Mouse (Mus musculus) limb, embryonic 15.5 days (tissue): ENCODE data around the gene Hist1h4f. TPM values are rescaled to one million over a fixed set of nuclear protein-coding genes. Genes with fewer than 3 reads are reported as not detected.

Experiments
- ATAC-seq: fragments of 200-750 bp; cut with Nextera tagmentation; 2 replicates; pipeline ENCODE4 v1.8.0; 2017; ENCODE audit warnings: low read depth, moderate TSS enrichment; ENCODE audit not compliant: insufficient number of reproducible peaks, low FRiP score, low TSS enrichment
- H3K27ac ChIP-seq: fragments of 300-500 bp; sonication (generic); 2 replicates; pipeline ENCODE4 v1.5.1; 2015; ENCODE audit warnings: moderate library complexity, mild to moderate bottlenecking, inconsistent platforms
- H3K27me3 ChIP-seq: fragments of 300-500 bp; sonication (generic); 2 replicates; pipeline ENCODE4 v1.6.1; 2015; ENCODE audit warnings: inconsistent platforms
- H3K36me3 ChIP-seq: fragments of 300-500 bp; sonication (generic); 2 replicates; pipeline ENCODE4 v1.6.1; 2015; ENCODE audit warnings: inconsistent platforms
- H3K4me1 ChIP-seq: fragments of 300-500 bp; sonication (generic); 2 replicates; pipeline ENCODE4 v1.6.1; 2015; ENCODE audit warnings: inconsistent platforms
- H3K4me2 ChIP-seq: fragments of 300-500 bp; sonication (generic); 2 replicates; pipeline ENCODE4 v1.6.1; 2015; ENCODE audit warnings: mild to moderate bottlenecking, inconsistent platforms
- H3K4me3 ChIP-seq: fragments of 300-500 bp; sonication (generic); 2 replicates; pipeline ENCODE4 v1.5.1; 2015; ENCODE audit warnings: mild to moderate bottlenecking, inconsistent platforms
- H3K9ac ChIP-seq: fragments of 300-500 bp; sonication (generic); 2 replicates; pipeline ENCODE4 v1.6.1; 2015; ENCODE audit warnings: inconsistent platforms
- H3K9me3 ChIP-seq: fragments of 300-500 bp; sonication (generic); 2 replicates; pipeline ENCODE4 v1.6.1; 2016; ENCODE audit warnings: inconsistent platforms
- WGBS: fragments of 180-500 bp; shearing (Covaris S2); methylation state at CpG from one replicate; pipeline ENCODE4 v1.1.7; 2015; 5-methylcytosine and 5-hydroxymethylcytosine counted together
- polyA plus RNA-seq: library from polyadenylated mRNA; unstranded; fragments of >200 nt; fragmentation: Nextera tagmentation; extraction: Ambion mirVana; gene quantifications from 2 replicates; pipeline ENCODE4 v1.2.1, GENCODE M21; 2015

Gene Hist1h4f
- polyA plus RNA-seq, 1 experiment from 2014 or later = 0.95 TPM

DNA sequence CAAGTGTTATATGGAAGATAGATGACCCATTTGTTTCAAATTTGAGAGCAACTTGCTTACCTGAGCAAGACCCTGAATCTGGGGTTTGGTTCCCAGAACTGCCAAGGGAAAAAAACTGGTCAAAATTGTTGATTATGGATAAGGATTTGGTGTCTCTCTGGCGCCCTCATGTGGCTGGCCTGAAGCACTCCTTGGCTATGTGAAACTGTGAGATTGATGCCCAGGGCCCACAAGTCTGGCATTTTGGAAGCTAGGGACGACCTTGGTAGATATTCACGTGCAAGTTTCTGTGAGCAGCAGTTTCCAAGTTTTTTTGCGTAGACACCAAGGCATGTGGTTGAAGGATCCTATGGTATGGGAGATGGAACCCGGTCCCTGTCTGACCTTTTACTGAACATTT, 26.8 kb downstream of the Hist1h4f start:
- no peak overlapping the region for H3K4me2 ChIP-seq
- H3K27ac ChIP-seq = no peak overlapping the region
- H3K9me3 ChIP-seq = no peaks in the 10 kb centered on the region
- ATAC-seq = no peak
- H3K36me3 ChIP-seq = no peaks in the 10 kb centered on the region
- H3K4me1 ChIP-seq = peaks cover 11% of the 10 kb centered on the region; the same call in 1 of the 2 replicates
- H3K9ac ChIP-seq = no peak overlapping the region
- no peak overlapping the region for H3K4me3 ChIP-seq
- H3K27me3 ChIP-seq = no peaks in the 10 kb centered on the region
- 10% methylated on average over 5 of the region's 5 CpGs for WGBS

DNA sequence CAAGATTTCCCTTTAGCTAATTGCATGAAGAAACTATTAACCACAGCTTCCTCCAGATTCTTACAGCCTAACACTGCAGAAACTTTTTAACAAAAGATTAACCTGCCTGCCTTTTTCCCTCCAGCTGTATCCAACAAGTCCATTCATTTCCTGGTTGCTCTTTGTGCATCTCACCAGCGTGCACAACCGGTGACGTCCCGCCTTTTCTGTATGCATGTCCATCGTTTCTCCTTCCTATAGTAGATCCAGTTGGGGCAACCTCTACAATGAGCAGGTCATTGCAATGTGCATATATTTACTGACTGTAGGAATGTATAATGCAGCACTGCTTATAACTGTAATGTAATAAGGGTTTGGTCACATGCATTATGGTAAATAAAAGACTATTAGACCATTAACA, 27.5 kb downstream of the Hist1h4f start:
- H3K9me3 ChIP-seq = no peaks in the 10 kb centered on the region
- no peaks in the 10 kb centered on the region for H3K36me3 ChIP-seq
- no peak overlapping the region for H3K4me2 ChIP-seq
- no peak overlapping the region for H3K27ac ChIP-seq
- WGBS = 65% methylated on average over 5 of the region's 5 CpGs
- H3K4me1 ChIP-seq = peaks cover 11% of the 10 kb centered on the region; the same call in 1 of the 2 replicates
- no peak for ATAC-seq
- no peaks in the 10 kb centered on the region for H3K27me3 ChIP-seq
- no peak overlapping the region for H3K9ac ChIP-seq
- H3K4me3 ChIP-seq = no peak overlapping the region

- ATAC-seq = no peak
- H3K4me2 ChIP-seq = peak overlapping the region; percentile 12; the same call in 1 of the 2 replicates
- H3K9ac ChIP-seq = no peak overlapping the region
- H3K27me3 ChIP-seq = no peaks in the 10 kb centered on the region
- no peaks in the 10 kb centered on the region for H3K36me3 ChIP-seq
- H3K9me3 ChIP-seq = no peaks in the 10 kb centered on the region
- H3K4me1 ChIP-seq = peaks cover 10% of the 10 kb centered on the region; the same call in 1 of the 2 replicates
- WGBS = 1% methylated on average over 14 of the region's 14 CpGs
- no peak overlapping the region for H3K27ac ChIP-seq
- H3K4me3 ChIP-seq = peak overlapping the region; percentile 7
These were observed 29.7 kb downstream of the Hist1h4f start for GRCm38 (mm10) chr13:23521703-23522102.

DNA sequence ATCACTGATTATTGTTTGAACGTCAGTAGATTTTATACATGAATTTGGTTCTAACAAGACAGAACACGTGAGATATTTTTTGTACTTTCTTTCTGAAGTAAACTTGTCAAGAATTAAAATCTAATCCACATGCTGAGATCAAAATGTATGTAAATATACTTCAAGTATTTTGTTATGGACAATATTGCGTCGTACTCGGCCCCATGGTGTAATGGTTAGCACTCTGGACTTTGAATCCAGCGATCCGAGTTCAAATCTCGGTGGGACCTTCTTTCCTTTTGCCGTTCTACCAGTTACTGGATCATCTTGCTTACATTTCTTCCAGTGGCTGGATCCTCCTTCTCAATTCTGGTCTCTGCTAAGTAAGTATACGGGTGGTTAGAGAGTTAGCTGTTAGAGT, 32.0 kb downstream of the Hist1h4f start:
- no peaks in the 10 kb centered on the region for H3K27me3 ChIP-seq
- peak; percentile 25; the same call in 1 of the 2 replicates for ATAC-seq
- peak overlapping the region; percentile 51 for H3K4me3 ChIP-seq
- H3K36me3 ChIP-seq = no peaks in the 10 kb centered on the region
- under 1% methylated on average over 10 of the region's 10 CpGs for WGBS
- peaks cover 2% of the 10 kb centered on the region; the same call in 1 of the 2 replicates for H3K4me1 ChIP-seq
- peak overlapping the region; percentile 78 for H3K27ac ChIP-seq
- H3K4me2 ChIP-seq = peak overlapping the region; percentile 56
- H3K9me3 ChIP-seq = no peaks in the 10 kb centered on the region
- no peak overlapping the region for H3K9ac ChIP-seq

GRCm38 (mm10) chr13:23518885-23519284, 32.6 kb downstream of the Hist1h4f start:
- H3K9ac ChIP-seq = no peak overlapping the region
- under 1% methylated on average over 6 of the region's 6 CpGs for WGBS
- no peaks in the 10 kb centered on the region for H3K27me3 ChIP-seq
- peak overlapping the region; percentile 51 for H3K4me3 ChIP-seq
- H3K4me1 ChIP-seq = peaks cover 2% of the 10 kb centered on the region; the same call in 1 of the 2 replicates
- no peaks in the 10 kb centered on the region for H3K36me3 ChIP-seq
- peak overlapping the region; percentile 56 for H3K4me2 ChIP-seq
- H3K27ac ChIP-seq = peak overlapping the region; percentile 78
- ATAC-seq = 0 out of 2 replicates have a peak, but pooled peaks have one; percentile 32
- no peaks in the 10 kb centered on the region for H3K9me3 ChIP-seq

GRCm38 (mm10) chr13:23518295-23518603, 33.2 kb downstream of the Hist1h4f start:
- Histone ChIP-seq H3K4me1 (peaks cover 2% of the 10 kb centered on the region; the same call in 1 of the 2 replicates), H3K9me3 (no peaks in the 10 kb centered on the region), H3K4me2 (peak overlapping the region; percentile 77), H3K4me3 (peak overlapping the region; percentile 51), H3K36me3 (no peaks in the 10 kb centered on the region), H3K27me3 (no peaks in the 10 kb centered on the region), H3K27ac (0 out of 2 replicates have a peak overlapping the region, but pooled peaks have one; percentile 88), H3K9ac (no peak overlapping the region)
- ATAC-seq = no peak
- WGBS = under 1% methylated on average over 6 of the region's 6 CpGs

DNA sequence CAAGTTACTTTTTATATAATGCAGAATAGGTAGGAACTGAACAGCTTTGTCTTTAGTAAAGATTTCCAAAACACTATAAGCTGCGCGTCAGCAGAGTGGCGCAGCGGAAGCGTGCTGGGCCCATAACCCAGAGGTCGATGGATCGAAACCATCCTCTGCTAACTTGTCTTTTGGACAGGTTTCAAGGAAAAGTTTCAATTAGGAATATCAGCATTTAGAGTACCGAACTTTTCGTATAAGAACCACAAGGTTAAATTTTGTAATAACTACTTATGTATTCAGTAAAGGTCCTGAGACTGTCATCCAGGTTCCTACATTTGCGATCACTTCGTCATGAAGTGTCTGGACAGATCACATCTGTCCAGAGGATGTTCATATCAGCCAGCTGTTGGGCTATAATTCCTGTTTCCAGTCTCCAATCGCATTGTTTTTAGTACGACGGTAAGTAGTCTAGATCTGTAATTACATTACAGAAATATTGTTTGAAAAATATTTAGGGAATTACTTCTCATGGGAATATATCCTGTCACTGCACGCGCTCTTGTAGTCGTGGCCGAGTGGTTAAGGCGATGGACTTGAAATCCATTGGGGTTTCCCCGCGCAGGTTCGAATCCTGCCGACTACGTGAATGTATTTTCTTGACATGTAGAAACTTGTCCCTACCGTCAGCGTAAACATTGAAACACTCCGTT, 33.7 kb downstream of the Hist1h4f start:
- Histone ChIP-seq H3K9me3 (no peaks in the 10 kb centered on the region), H3K4me3 (peak overlapping the region; percentile 51), H3K4me1 (peaks cover 2% of the 10 kb centered on the region; the same call in 1 of the 2 replicates), H3K4me2 (peak overlapping the region; percentile 77), H3K27me3 (no peaks in the 10 kb centered on the region), H3K36me3 (no peaks in the 10 kb centered on the region), H3K27ac (peak overlapping the region; percentile 88), H3K9ac (no peak overlapping the region)
- peak; percentile 86 for ATAC-seq
- under 1% methylated on average over 27 of the region's 27 CpGs for WGBS

DNA sequence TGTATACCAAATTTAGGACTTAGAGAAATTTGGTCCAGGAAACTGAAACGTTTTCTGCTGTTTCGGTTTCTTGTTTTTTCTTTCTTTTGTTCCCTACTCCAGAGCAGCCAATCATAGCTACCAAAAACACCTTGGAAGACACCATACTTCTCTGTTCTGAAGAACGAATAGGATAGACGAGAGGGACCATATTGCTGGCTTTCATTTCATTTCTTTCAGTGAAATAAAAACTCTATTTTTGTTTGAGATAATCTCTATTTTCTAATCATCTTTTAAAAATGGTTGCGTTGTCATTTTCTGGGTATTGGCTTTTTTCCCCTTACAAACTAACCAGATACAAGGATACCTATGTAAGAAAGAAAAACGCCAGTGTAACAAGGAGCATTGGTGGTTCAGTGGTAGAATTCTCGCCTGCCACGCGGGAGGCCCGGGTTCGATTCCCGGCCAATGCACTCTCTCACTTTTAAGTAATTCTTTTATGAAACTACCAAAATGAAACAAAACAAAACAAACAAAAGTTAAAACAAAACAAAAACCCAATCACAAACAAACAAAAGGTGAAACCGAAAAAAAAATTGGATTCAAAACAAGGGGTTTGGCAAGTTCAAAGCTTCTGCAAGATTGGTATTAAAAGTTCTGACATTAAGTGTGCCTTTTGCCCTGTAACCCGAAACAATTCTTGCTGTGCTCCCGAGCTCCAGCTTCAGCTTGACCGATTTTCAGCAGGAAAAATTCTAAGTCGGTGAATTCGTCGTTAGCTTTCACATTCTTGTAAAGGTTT, 34.4 kb downstream of the Hist1h4f start:
- peaks cover 2% of the 10 kb centered on the region; the same call in 1 of the 2 replicates for H3K4me1 ChIP-seq
- under 1% methylated on average over 19 of the region's 19 CpGs for WGBS
- peak overlapping the region; percentile 77 for H3K4me2 ChIP-seq
- peak overlapping the region; percentile 88 for H3K27ac ChIP-seq
- H3K36me3 ChIP-seq = no peaks in the 10 kb centered on the region
- no peaks in the 10 kb centered on the region for H3K27me3 ChIP-seq
- no peaks in the 10 kb centered on the region for H3K9me3 ChIP-seq
- H3K4me3 ChIP-seq = peak overlapping the region; percentile 51
- no peak overlapping the region for H3K9ac ChIP-seq
- peak; percentile 52; the same call in 1 of the 2 replicates for ATAC-seq

GRCm38 (mm10) chr13:23515826-23516620, 35.4 kb downstream of the Hist1h4f start:
- Histone ChIP-seq H3K9me3 (no peaks in the 10 kb centered on the region), H3K4me1 (peaks cover 2% of the 10 kb centered on the region; the same call in 1 of the 2 replicates), H3K4me3 (peak overlapping the region; percentile 51), H3K4me2 (peak overlapping the region; percentile 52), H3K27ac (0 out of 2 replicates have a peak overlapping the region, but pooled peaks have one; percentile 27), H3K9ac (no peak overlapping the region), H3K27me3 (no peaks in the 10 kb centered on the region), H3K36me3 (no peaks in the 10 kb centered on the region)
- 46% methylated on average over 15 of the region's 15 CpGs for whole genome bisulfite sequencing
- no peak for ATAC-seq

DNA sequence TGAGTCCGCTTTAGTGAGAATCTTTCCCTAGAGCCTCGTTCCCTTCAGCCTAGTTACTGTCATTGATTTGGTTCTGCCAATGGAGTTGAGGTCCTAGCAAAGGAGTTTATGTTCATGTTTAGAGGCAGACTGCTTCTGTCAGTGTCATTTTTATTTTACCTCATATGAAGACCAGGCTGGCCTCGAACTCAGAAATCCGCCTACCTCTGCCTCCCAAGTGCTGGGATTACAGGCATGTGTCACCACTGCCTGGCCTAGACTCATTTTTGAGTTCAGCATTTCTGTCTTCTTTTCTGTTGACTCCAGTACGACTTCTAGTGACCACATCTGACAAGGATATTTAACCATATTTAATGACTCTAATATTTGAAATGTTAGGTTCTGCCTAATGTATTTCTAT, 36.2 kb downstream of the Hist1h4f start:
- no peak overlapping the region for H3K27ac ChIP-seq
- no peaks in the 10 kb centered on the region for H3K9me3 ChIP-seq
- peaks cover 2% of the 10 kb centered on the region; the same call in 1 of the 2 replicates for H3K4me1 ChIP-seq
- no peak overlapping the region for H3K4me2 ChIP-seq
- H3K27me3 ChIP-seq = no peaks in the 10 kb centered on the region
- 79% methylated on average over 5 of the region's 5 CpGs for WGBS
- H3K4me3 ChIP-seq = no peak overlapping the region
- ATAC-seq = no peak
- H3K36me3 ChIP-seq = no peaks in the 10 kb centered on the region
- no peak overlapping the region for H3K9ac ChIP-seq

- no peak overlapping the region for H3K27ac ChIP-seq
- H3K4me2 ChIP-seq = no peak overlapping the region
- H3K9me3 ChIP-seq = no peaks in the 10 kb centered on the region
- H3K9ac ChIP-seq = no peak overlapping the region
- H3K27me3 ChIP-seq = no peaks in the 10 kb centered on the region
- peaks cover 2% of the 10 kb centered on the region; the same call in 1 of the 2 replicates for H3K4me1 ChIP-seq
- ATAC-seq = no peak
- H3K4me3 ChIP-seq = no peak overlapping the region
- H3K36me3 ChIP-seq = no peaks in the 10 kb centered on the region
- 83% methylated on average over 1 of the region's 1 CpGs for WGBS
These were observed 37.9 kb downstream of the Hist1h4f start for GRCm38 (mm10) chr13:23513517-23513916.
